8 mouse cellular contexts compared by ENCODE assay signal in genomic region chr3:108554111-108554561, GRCm38 (mm10). TPM values are rescaled to one million over a fixed set of nuclear protein-coding genes. Genes with fewer than 3 reads are reported as not detected.
A peak's percentile ranks its signal among the peaks of the same experiment; 100 is the strongest.
DNase-seq lines count a peak whose midpoint lies in the region; ATAC-seq and TF ChIP-seq lines count a peak whose summit lies in the region.

No protein-coding gene starts in this region.

- peak overlapping the region; percentile 93 for H3K9ac ChIP-seq in kidney, postnatal 0 days (ENCODE audit: low read depth, low read length)
- H3K9ac ChIP-seq in embryonic facial prominence, embryonic 12.5 days, result peak overlapping the region; percentile 97
- peak overlapping the region; percentile 99 for H3K9ac ChIP-seq in intestine, embryonic 14.5 days (ENCODE audit: low read length)

- no peaks in the 10 kb centered on the region for H3K4me1 ChIP-seq in kidney, postnatal 0 days (replicated peaks; ENCODE audit: insufficient read depth, low read length)
- no peaks in the 10 kb centered on the region; the same call in 1 of the 2 replicates for H3K4me1 ChIP-seq in embryonic facial prominence, embryonic 12.5 days
- peaks cover 5% of the 10 kb centered on the region; the same call in 1 of the 2 replicates for H3K4me1 ChIP-seq in intestine, embryonic 14.5 days (replicated peaks; ENCODE audit: control insufficient read depth, insufficient read depth, low read length)
- peaks cover 6% of the 10 kb centered on the region for H3K4me1 ChIP-seq in megakaryocyte, embryonic 14.5 days

- H3K4me3 ChIP-seq in kidney, postnatal 0 days (replicated peaks; ENCODE audit: low read depth, low read length), result peak overlapping the region; percentile 72
- peak overlapping the region; percentile 81 for H3K4me3 ChIP-seq in embryonic facial prominence, embryonic 12.5 days
- peak overlapping the region; percentile 98 for H3K4me3 ChIP-seq in intestine, embryonic 14.5 days (ENCODE audit: low read depth, low read length)
- H3K4me3 ChIP-seq in megakaryocyte, embryonic 14.5 days (replicated peaks), result peak overlapping the region; percentile 100

- H3K4me2 ChIP-seq in kidney, postnatal 0 days (ENCODE audit: low read length), result peak overlapping the region; percentile 80
- H3K4me2 ChIP-seq in embryonic facial prominence, embryonic 12.5 days (replicated peaks), result peak overlapping the region; percentile 69
- H3K4me2 ChIP-seq in intestine, embryonic 14.5 days (ENCODE audit: low read length), result peak overlapping the region; percentile 76

- H3K27me3 ChIP-seq in kidney, postnatal 0 days (ENCODE audit: insufficient read depth, low read length), result no peaks in the 10 kb centered on the region
- H3K27me3 ChIP-seq in embryonic facial prominence, embryonic 12.5 days, result no peaks in the 10 kb centered on the region
- no peaks in the 10 kb centered on the region for H3K27me3 ChIP-seq in intestine, embryonic 14.5 days (replicated peaks; ENCODE audit: control insufficient read depth, insufficient read depth, low read length)
- H3K27me3 ChIP-seq in megakaryocyte, embryonic 14.5 days (replicated peaks), result peaks cover 7% of the 10 kb centered on the region

- peaks cover 20% of the 10 kb centered on the region for H3K36me3 ChIP-seq in kidney, postnatal 0 days (ENCODE audit: insufficient read depth, low read length)
- peaks cover 20% of the 10 kb centered on the region for H3K36me3 ChIP-seq in embryonic facial prominence, embryonic 12.5 days
- H3K36me3 ChIP-seq in intestine, embryonic 14.5 days (ENCODE audit: control insufficient read depth, insufficient read depth, low read length), result peaks cover 25% of the 10 kb centered on the region
- peaks cover 33% of the 10 kb centered on the region for H3K36me3 ChIP-seq in megakaryocyte, embryonic 14.5 days (replicated peaks; ENCODE audit: low read length)

- no peaks in the 10 kb centered on the region for H3K9me3 ChIP-seq in kidney, postnatal 0 days (replicated peaks; ENCODE audit: low read length)
- H3K9me3 ChIP-seq in embryonic facial prominence, embryonic 12.5 days, result no peaks in the 10 kb centered on the region
- no peaks in the 10 kb centered on the region for H3K9me3 ChIP-seq in intestine, embryonic 14.5 days (ENCODE audit: control insufficient read depth, low read length)
- H3K9me3 ChIP-seq in megakaryocyte, embryonic 14.5 days, result peaks cover 6% of the 10 kb centered on the region; the same call in 1 of the 2 replicates

- DNase-seq in kidney, postnatal 0 days (ENCODE audit: low spot score), result peak; percentile 41
- DNase-seq in kidney, adult 18-20 months, result no peak
- peak; percentile 50 for DNase-seq in NIH3T3 (ENCODE audit: low read depth)
- DNase-seq in intestine, embryonic 14.5 days (ENCODE audit: low spot score), result no peak
- no peak for DNase-seq in ovary, postnatal 36 days (ENCODE audit: low spot score)
- no peak for DNase-seq in adrenal gland, adult (ENCODE audit: inconsistent age in 2 of 2, low spot score in 1 of 2)

- peak overlapping the region; percentile 81; the same call in 1 of the 2 replicates for H3K27ac ChIP-seq in kidney, postnatal 0 days
- peak overlapping the region; percentile 89 for H3K27ac ChIP-seq in embryonic facial prominence, embryonic 12.5 days
- H3K27ac ChIP-seq in intestine, embryonic 14.5 days (ENCODE audit: low read depth), result peak overlapping the region; percentile 86

- ATAC-seq in kidney, postnatal 0 days (replicated peaks; ENCODE audit: low FRiP score, low read depth), result peak; percentile 76
- ATAC-seq in embryonic facial prominence, embryonic 12.5 days (ENCODE audit: insufficient number of reproducible peaks, insufficient read depth, low FRiP score, low TSS enrichment), result peak; percentile 42
- ATAC-seq in intestine, embryonic 14.5 days (replicated peaks; ENCODE audit: low FRiP score, low TSS enrichment, low read depth), result peak; percentile 77

- under 1% methylated on average over 40 of the region's 42 CpGs for WGBS in kidney, postnatal 0 days
- WGBS in embryonic facial prominence, embryonic 12.5 days, result 1% methylated on average over 42 of the region's 42 CpGs
- WGBS in intestine, embryonic 14.5 days, result 1% methylated on average over 39 of the region's 42 CpGs

- no peak for TF ChIP-seq CTCF in kidney, postnatal 0 days (IDR thresholded peaks at IDR 0.05; ENCODE audit: low read depth)

RNA-seq across cellular contexts. Expression of gene Tmem167b, which starts 8.1 kb away (rescaled TPM):
- 33.5 and 35.8 TPM in 2 replicates for polyA plus RNA-seq in kidney, postnatal 0 days (2015; fragmentation: Nextera tagmentation; extraction: Ambion mirVana)
- 44.0 and 45.1 TPM in 2 replicates for polyA plus RNA-seq in embryonic facial prominence, embryonic 12.5 days (2016; fragmentation: Nextera tagmentation; extraction: Ambion mirVana)
- 34.9 and 37.9 TPM in 2 replicates for polyA plus RNA-seq in intestine, embryonic 14.5 days (2014; fragmentation: Nextera tagmentation; extraction: Ambion mirVana)
- 1.2 and 2.1 TPM in 2 replicates for polyA plus RNA-seq in megakaryocyte, embryonic 14.5 days (2012; ENCODE audit: insufficient read depth, low replicate concordance)

RNA-seq across cellular contexts. Expression of gene Taf13, which starts 17.4 kb away (rescaled TPM):
- 38.3 and 40.8 TPM in 2 replicates for polyA plus RNA-seq in kidney, postnatal 0 days (2015; fragmentation: Nextera tagmentation; extraction: Ambion mirVana)
- polyA plus RNA-seq in embryonic facial prominence, embryonic 12.5 days (2016; fragmentation: Nextera tagmentation; extraction: Ambion mirVana), result 51.7 and 52.3 TPM in 2 replicates
- 35.9 and 38.1 TPM in 2 replicates for polyA plus RNA-seq in intestine, embryonic 14.5 days (2014; fragmentation: Nextera tagmentation; extraction: Ambion mirVana)
- 1.4 TPM in 1 of 2 replicates, not detected in the other for polyA plus RNA-seq in megakaryocyte, embryonic 14.5 days (2012; ENCODE audit: insufficient read depth, low replicate concordance)

RNA-seq across cellular contexts. Expression of gene 5330417C22Rik, which starts 17.8 kb away (rescaled TPM):
- 1.6 and 1.7 TPM in 2 replicates for polyA plus RNA-seq in kidney, postnatal 0 days (2015; fragmentation: Nextera tagmentation; extraction: Ambion mirVana)
- polyA plus RNA-seq in embryonic facial prominence, embryonic 12.5 days (2016; fragmentation: Nextera tagmentation; extraction: Ambion mirVana), result 0.67 and 1.3 TPM in 2 replicates
- polyA plus RNA-seq in intestine, embryonic 14.5 days (2014; fragmentation: Nextera tagmentation; extraction: Ambion mirVana), result 1.2 and 9.5 TPM in 2 replicates
- polyA plus RNA-seq in megakaryocyte, embryonic 14.5 days (2012; ENCODE audit: insufficient read depth, low replicate concordance), result not detected in 2 replicates

RNA-seq across cellular contexts. Expression of gene 1700013F07Rik, which starts 20.2 kb away (rescaled TPM):
- polyA plus RNA-seq in kidney, postnatal 0 days (2015; fragmentation: Nextera tagmentation; extraction: Ambion mirVana), result not detected in 2 replicates
- polyA plus RNA-seq in embryonic facial prominence, embryonic 12.5 days (2016; fragmentation: Nextera tagmentation; extraction: Ambion mirVana), result 0.26 and 0.37 TPM in 2 replicates
- polyA plus RNA-seq in intestine, embryonic 14.5 days (2014; fragmentation: Nextera tagmentation; extraction: Ambion mirVana), result not detected in 2 replicates
- polyA plus RNA-seq in megakaryocyte, embryonic 14.5 days (2012; ENCODE audit: insufficient read depth, low replicate concordance), result not detected in 2 replicates

RNA-seq across cellular contexts. Expression of gene Wdr47, which starts 36.9 kb away (rescaled TPM):
- polyA plus RNA-seq in kidney, postnatal 0 days (2015; fragmentation: Nextera tagmentation; extraction: Ambion mirVana), result 5.9 and 6.8 TPM in 2 replicates
- 17.5 and 17.6 TPM in 2 replicates for polyA plus RNA-seq in embryonic facial prominence, embryonic 12.5 days (2016; fragmentation: Nextera tagmentation; extraction: Ambion mirVana)
- 10.8 and 11.2 TPM in 2 replicates for polyA plus RNA-seq in intestine, embryonic 14.5 days (2014; fragmentation: Nextera tagmentation; extraction: Ambion mirVana)
- polyA plus RNA-seq in megakaryocyte, embryonic 14.5 days (2012; ENCODE audit: insufficient read depth, low replicate concordance), result 0.12 TPM in 1 of 2 replicates, not detected in the other

Comparison
In these comparisons a context has a peak if more than half of its experiments do, and no peak if none do; other contexts are left out.
1. DNase-seq: peak in kidney, postnatal 0 days (single experiment) and NIH3T3 (single experiment); none in kidney, adult 18-20 months (single experiment), intestine, embryonic 14.5 days (single experiment), ovary, postnatal 36 days (single experiment) and adrenal gland, adult (0 of 2).
2. RNA of gene Tmem167b, which starts 8.1 kb away (polyA plus RNA-seq): 44.0 to 45.1 TPM in embryonic facial prominence, embryonic 12.5 days, 34.9 to 37.9 TPM in intestine, embryonic 14.5 days and 33.5 to 35.8 TPM in kidney, postnatal 0 days; 1.2 to 2.1 TPM in megakaryocyte, embryonic 14.5 days; every median in the first group is over 10 times any median in the second.
3. RNA of gene Taf13, which starts 17.4 kb away (polyA plus RNA-seq): 51.7 to 52.3 TPM in embryonic facial prominence, embryonic 12.5 days, 38.3 to 40.8 TPM in kidney, postnatal 0 days and 35.9 to 38.1 TPM in intestine, embryonic 14.5 days; 1.4 TPM in megakaryocyte, embryonic 14.5 days; every median in the first group is over 10 times any median in the second.
4. Peak in every context shown above with its lines, with median percentiles within 50 percentile points of each other: ATAC-seq, H3K27ac ChIP-seq, H3K4me2 ChIP-seq, H3K4me3 ChIP-seq and H3K9ac ChIP-seq.